Mouse (Mus musculus) frontal cortex, postnatal 25 days (tissue): ENCODE data around the gene 2010111I01Rik.

ENCODE experiments used
- DNase-seq, 2 experiments: peaks; one replicate each; pipeline ENCODE4 v3.0.0; 2022; ENCODE audit warnings: low spot score in 2 of 2

Gene 2010111I01Rik

DNA sequence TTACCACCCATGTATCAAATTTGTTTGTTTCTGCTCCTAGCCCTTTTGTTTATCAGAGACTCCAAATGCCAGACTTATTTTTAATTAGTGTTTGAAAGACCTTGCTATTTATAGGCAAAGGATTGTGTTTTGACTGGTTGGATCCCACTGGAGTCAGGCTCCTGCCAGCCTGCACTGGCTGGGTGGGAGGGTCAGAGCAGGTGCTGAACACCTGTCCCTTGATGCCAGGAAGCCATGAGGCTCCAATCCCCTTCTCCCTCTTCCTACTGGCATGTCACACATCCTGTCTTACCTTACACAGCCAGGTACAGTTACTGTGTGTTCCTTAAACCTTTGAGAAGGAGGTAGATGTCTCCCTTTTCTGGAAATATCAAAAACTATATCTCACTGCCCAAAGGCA lies 318.5 kb downstream of the 2010111I01Rik start:
- no peak for DNase-seq

DNA sequence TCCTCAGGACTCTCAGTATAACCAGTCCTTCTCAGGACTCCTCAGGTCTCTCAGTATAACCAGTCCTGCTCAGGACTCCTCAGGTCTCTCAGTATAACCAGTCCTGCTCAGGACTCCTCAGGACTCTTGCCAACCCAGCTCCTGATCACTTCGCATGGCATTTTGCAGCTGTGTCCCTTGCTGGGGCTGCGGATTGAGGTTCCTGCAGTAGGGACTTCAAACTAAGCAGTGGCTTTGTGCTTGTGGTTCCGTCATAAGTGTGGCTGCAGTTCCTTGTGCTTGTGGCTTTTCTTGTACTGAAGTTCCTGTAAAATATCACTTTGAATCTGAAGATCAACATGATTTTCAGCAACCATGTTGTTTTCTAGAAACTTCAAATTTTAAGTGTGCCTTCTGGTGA lies 320.1 kb downstream of the 2010111I01Rik start:
- DNase-seq, result no peak

GRCm38 (mm10) chr13:63286483-63287102 lies 321.9 kb downstream of the 2010111I01Rik start:
- DNase-seq, result no peak

DNA sequence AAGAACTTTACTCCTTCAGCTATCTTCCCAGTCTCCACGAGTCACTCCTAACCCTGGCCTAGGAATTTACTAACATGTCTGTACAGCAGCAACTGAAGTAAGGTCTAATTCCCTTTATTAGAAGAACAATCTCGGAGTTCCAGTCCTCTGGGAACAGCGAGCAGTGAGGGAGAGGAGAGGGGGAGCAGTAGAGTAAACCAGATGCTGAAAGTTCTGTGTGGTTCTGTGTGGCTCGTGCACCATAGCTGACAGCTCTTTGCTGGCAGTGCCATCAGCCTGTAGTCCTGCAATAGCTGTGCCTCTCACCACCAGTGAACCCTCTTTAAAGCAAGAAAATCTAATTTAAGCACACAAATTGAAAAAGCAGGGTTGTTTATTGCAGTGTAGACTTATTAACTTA lies 324.5 kb downstream of the 2010111I01Rik start:
- DNase-seq, result no peak

DNA sequence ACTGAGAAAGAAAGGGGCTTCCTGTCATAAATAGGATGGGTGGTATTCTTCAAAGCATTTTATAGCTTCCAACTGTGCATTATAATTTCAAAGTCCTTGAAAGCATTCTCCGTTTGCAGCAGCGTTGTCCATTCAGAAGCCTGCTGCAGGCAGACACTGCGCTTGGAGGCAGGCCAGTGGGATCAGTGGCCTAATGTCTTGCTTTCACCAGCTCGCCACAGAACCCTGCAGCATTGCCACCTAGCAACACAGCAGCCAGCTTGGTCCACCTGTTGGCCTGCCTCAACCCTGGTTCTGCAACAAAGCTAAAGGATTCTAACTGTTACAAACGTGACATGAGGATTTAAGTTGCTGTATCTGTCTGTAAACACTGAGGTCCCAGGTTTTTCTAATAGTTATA lies 325.0 kb downstream of the 2010111I01Rik start:
- no peak for DNase-seq

GRCm38 (mm10) chr13:63290126-63290525 lies 325.4 kb downstream of the 2010111I01Rik start:
- no peak for DNase-seq

DNA sequence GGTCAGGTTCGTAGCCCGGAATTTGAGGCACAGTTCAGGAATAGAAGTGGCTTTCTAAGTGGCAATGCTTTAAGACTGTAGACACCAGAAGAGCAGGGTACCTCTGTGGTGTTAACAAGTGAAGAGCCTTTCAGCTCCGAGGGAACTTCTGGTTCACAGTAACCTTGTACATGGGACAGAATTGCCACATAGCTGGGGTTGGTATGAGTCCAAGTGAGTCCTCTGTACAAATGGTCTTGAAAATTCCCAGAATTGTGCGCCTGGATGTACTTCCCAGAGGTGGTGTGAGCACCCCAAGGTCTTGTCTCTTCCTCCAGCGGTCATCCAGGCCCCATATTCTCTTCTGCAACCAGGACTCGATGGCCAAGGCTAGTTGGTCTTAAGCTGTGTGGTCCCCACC lies 326.3 kb downstream of the 2010111I01Rik start:
- no peak for DNase-seq

GRCm38 (mm10) chr13:63293647-63294046 lies 329.0 kb downstream of the 2010111I01Rik start:
- no peak for DNase-seq

DNA sequence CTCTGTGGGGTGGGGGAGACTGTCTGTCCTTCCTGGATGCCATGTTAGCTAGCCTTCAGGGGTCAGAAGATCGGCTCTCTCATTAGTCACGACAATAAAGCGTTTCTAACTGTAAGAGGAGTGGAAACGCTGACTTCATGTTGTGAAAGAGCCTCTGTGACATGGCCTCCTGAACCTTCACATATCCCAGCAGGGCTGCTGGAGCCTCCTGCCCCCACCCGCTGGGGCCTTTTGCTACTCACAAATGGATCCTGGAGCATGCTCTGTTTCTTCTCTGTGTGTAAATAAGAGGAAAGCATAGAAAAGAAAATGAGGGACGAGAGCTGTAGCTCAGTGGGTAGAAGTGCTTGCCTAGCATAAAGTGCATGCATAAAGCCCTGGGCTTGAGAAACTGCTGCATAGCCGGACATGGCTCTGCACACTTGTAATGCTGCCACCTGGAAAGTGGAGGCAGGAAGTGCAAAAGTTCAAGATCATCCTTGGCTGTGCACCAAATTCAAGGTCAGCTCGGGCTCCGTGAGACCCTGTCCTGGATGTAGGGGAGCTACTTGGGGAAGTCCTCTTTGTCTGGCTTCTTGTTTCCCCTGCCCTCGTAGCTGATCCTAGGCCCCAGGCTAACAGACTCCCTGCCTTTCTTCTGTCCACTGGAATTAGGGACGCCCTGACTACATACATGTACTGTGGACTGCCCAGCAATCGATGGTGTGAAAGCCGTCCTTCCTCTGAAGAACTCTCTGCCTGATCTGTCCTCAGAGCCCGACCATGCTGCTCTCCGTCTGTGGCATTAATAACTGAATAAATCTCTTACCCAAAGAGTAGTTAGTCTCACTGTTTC lies 329.9 kb downstream of the 2010111I01Rik start:
- no peak for DNase-seq

DNA sequence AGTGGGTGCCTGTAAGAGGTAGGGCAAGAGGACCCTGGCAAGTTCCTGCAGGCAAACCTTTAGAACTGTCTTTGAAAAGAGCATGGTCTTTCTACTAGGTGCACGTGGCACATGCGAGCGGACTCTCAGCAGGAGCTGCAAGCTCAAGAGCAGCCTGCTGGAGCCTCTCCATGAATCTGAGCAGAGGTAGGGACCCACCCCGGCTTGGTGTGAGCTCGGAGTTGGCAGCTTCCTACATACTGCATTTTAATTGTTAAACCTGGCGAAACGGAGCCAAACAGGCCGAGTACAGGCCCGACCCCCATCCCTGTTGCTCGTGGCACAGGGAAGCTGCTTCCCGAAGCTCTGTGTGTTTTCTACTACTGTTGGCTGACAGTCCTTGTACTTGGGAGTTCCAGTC lies 331.6 kb downstream of the 2010111I01Rik start:
- DNase-seq, result no peak

- no peak for DNase-seq
Observed at GRCm38 (mm10) chr13:63297003-63297402, 332.3 kb downstream of the 2010111I01Rik start.

- no peak for DNase-seq
Observed at GRCm38 (mm10) chr13:63297933-63298332, 333.2 kb downstream of the 2010111I01Rik start.

- no peak for DNase-seq
Observed at GRCm38 (mm10) chr13:63298931-63299330, 334.2 kb downstream of the 2010111I01Rik start.

DNA sequence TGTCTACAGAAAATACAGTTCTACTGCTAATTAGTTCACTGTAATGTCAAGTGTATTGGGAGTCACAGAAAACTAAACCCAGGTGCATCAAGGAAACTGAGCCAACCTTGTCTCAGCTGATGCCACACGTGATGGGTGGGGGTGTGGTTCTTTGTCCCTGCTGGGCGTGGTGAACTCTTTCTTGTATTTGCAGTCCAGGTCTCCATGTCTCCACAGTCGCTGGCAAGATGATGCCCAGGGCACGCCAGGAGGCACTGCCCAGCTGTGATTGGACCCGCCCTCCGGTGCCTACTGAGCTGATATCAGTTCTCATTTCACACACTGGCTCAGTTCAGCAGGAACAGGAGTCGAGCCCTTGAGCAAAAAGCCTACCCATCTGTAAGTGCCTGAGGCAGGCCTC lies 336.2 kb downstream of the 2010111I01Rik start:
- no peak for DNase-seq

GRCm38 (mm10) chr13:63301764-63302209 lies 337.1 kb downstream of the 2010111I01Rik start:
- no peak for DNase-seq

- no peak for DNase-seq
Observed at GRCm38 (mm10) chr13:63302381-63302780, 337.7 kb downstream of the 2010111I01Rik start.

- no peak for DNase-seq
Observed at GRCm38 (mm10) chr13:63304124-63304792, 339.6 kb downstream of the 2010111I01Rik start.

DNA sequence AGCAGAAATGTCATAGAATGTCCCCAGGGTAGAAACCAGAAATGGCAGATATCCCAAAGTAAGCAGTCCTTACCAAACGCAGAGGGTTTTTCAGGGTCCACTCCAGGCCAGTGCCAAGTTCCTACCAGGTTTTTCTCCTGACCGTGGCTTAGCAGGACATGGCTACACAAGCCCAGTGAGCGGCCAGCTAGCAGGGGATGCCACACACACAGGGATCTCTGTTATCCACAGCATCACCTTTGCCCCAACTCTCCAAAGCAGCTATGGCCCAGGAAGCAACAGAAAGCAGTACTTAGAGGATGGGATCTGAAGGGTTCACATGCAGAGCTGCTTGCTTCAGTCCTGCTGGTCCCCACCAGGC lies 340.1 kb downstream of the 2010111I01Rik start:
- DNase-seq, result no peak

DNA sequence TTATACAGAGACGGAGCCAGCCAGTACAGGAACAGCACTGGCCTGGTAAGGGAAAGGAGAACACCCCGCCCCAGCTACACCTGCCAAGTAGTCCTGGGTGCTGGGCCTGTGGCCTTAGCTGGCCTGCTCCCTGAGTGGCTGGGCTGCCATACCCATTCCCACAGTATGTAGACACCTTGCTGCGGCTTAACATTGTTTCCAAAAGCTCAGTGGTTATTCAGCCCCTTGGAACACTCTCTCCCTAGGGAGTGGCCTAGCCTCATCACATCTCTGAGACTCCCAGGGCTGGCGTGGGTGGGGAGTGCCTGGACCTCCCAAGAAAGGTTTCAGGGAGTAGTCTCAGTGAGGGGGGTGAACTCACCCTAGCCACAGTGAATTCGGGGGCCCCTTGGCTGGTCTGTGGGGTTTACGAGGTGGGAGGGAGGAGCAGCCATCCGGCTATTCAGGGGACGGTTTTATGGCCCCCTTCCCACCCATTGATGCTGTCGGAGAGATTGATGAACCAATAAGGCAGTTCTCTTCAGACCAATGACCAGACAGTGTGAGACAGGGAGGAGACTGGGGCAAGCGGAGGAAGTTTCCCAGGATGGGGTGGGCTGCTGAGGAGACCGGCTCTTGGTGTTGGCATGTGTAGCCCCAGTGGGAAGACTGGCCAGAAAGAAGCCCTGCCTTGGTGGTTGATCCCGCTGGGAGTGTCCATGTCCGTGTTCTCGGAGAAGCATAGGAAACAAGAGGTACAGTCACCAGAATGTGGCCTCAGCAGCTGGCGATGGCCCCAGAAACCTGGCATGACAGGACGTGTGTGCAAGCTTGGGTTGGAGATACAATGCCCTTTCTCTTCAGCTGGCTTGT lies 340.7 kb downstream of the 2010111I01Rik start:
- no peak for DNase-seq

DNA sequence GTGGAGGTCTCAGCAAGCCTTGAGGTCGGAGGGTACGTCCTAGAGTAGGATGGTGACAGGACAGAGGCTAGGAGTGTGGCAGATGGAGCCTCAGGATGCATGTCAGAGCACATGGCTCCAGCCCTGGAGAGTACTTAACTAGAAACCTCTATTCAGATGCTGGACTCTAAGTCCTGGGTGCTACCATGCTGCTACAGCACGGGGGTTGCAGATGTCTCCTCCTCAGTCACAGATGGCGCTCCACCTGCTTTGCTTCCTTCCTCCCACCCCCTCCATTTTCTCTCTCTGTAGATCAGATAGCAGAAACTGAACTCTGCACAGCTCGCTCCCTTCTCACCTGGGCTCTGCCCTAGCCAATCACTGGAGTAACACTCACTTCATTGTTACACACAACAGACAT lies 342.1 kb downstream of the 2010111I01Rik start:
- no peak for DNase-seq

DNA sequence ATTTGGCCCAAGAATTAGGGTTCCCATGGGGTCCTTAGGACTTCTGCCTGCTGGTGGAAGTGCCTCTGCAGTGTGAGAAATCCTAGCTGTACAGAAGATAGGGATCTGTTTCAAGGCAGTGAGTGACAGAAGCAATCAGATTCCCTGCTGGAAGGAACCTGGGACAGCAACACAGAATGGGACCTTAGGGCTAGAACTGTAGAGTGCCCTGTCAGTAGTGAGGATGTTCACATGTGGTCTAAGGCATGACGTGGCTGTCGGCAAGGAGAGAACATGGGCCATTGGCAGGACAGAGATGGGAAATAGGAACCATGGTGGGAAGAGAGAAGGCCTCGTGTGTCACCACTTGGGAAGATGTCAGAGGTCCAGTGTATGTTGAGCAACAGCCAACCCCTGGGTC lies 344.9 kb downstream of the 2010111I01Rik start:
- no peak for DNase-seq

DNA sequence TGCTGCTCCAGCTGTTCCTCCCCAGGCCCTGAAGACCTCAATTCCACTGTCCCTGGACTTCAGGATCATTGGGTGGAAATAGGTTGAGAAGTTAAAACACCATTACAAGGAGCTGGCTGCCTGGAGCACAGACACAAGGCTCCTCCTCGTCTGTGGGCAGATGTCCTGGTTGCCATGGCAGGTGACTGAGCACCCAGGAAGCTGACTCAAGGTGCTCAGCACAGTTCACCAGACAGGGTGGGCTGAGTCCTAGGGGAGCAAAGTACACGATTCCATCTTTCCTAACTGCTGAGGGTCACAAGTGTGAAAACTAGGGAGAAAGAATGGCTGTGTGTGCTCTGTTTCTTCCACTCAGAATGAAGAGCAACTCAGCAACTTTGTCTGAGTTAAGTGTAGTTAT lies 346.5 kb downstream of the 2010111I01Rik start:
- no peak for DNase-seq
